Mouse (Mus musculus) MEL (cell line): ENCODE measurements around the gene Angptl3.

ENCODE experiments used
- CTCF ChIP-seq, 3 experiments: IDR thresholded peaks in 2 of 3; conservative IDR thresholded peaks in 1 of 3; 2 replicates each; pipeline ENCODE4 v1.5.1; 2011 to 2012; ENCODE audit warnings: low read length in 3 of 3, low read depth in 2 of 3, mild to moderate bottlenecking in 2 of 3, improper control_type of control experiment in 1 of 3, inconsistent platforms in 1 of 3, mixed read lengths in 1 of 3, moderate library complexity in 1 of 3; ENCODE audit not compliant: control insufficient read depth in 1 of 3, insufficient read depth in 1 of 3, poor library complexity in 1 of 3, severe bottlenecking in 1 of 3
- EP300 ChIP-seq, 2 experiments: IDR thresholded peaks; 2 replicates each; pipeline ENCODE4 v1.6.1; 2011; ENCODE audit warnings: improper control_type of control experiment in 2 of 2, low read length in 2 of 2, low read depth in 1 of 2, mild to moderate bottlenecking in 1 of 2
- JUND ChIP-seq: IDR thresholded peaks from 2 replicates; pipeline ENCODE4 v1.6.1; 2011; ENCODE audit warnings: low read depth, mild to moderate bottlenecking, improper control_type of control experiment, low read length
- POLR2A ChIP-seq, 2 experiments: IDR thresholded peaks; 2 replicates each; pipeline ENCODE4 v1.6.1; 2011 to 2012; ENCODE audit warnings: low read length in 2 of 2, mild to moderate bottlenecking in 2 of 2, control low read depth in 1 of 2, improper control_type of control experiment in 1 of 2, low read depth in 1 of 2, moderate library complexity in 1 of 2; ENCODE audit not compliant: control insufficient read depth in 1 of 2, insufficient read depth in 1 of 2, poor library complexity in 1 of 2
- POLR2AphosphoS2 ChIP-seq: IDR thresholded peaks from 2 replicates; pipeline ENCODE4 v1.6.1; 2011; ENCODE audit warnings: low read length, improper control_type of control experiment
- SMC3 ChIP-seq: IDR thresholded peaks from 2 replicates; pipeline ENCODE4 v1.6.1; 2011; ENCODE audit warnings: low read depth, low read length, improper control_type of control experiment
- TCF12 ChIP-seq: IDR thresholded peaks from 2 replicates; pipeline ENCODE4 v1.6.1; 2014; ENCODE audit warnings: low read depth, mild to moderate bottlenecking, inconsistent platforms, low read length, improper control_type of control experiment, moderate library complexity
- USF2 ChIP-seq, 2 experiments: IDR thresholded peaks; 2 replicates each; pipeline ENCODE4 v1.6.1; 2011 to 2012; ENCODE audit warnings: improper control_type of control experiment in 2 of 2, low read length in 2 of 2, borderline replicate concordance in 1 of 2, inconsistent platforms in 1 of 2, low read depth in 1 of 2, mild to moderate bottlenecking in 1 of 2; ENCODE audit not compliant: insufficient read depth in 1 of 2
- ZC3H11A ChIP-seq: IDR thresholded peaks from 2 replicates; pipeline ENCODE4 v1.6.1; 2012; ENCODE audit warnings: low read depth, mild to moderate bottlenecking, inconsistent platforms, low read length, improper control_type of control experiment

- TF ChIP-seq POLR2A (IDR thresholded peaks at IDR 0.05; ENCODE audit: control insufficient read depth in 1 of 2, insufficient read depth in 1 of 2, low read depth in 1 of 2, low read length in 2 of 2, poor library complexity in 1 of 2) (no peak), CTCF (IDR thresholded peaks at IDR 0.05 in 2 of 3, conservative IDR thresholded peaks at IDR 0.05 in 1 of 3; ENCODE audit: control insufficient read depth in 1 of 3, insufficient read depth in 1 of 3, low read depth in 2 of 3, low read length in 3 of 3, poor library complexity in 1 of 3, severe bottlenecking in 1 of 3) (no peak), TCF12 (peak; percentile 87), POLR2AphosphoS2 (no peak), ZC3H11A (no peak), JUND (0 out of 2 replicates have a peak, but pooled peaks have one; percentile 41), SMC3 (no peak), EP300 (IDR thresholded peaks at IDR 0.05; ENCODE audit: low read depth in 1 of 2, low read length in 2 of 2) (peak; percentile 89 to 94), USF2 (IDR thresholded peaks at IDR 0.05; ENCODE audit: borderline replicate concordance in 1 of 2, insufficient read depth in 1 of 2, low read depth in 1 of 2, low read length in 2 of 2) (no peak)
Observed at GRCm38 (mm10) chr4:99087760-99088485, 57.2 kb downstream of the Angptl3 start.
